Mouse (Mus musculus): ENCODE data around the gene Ywhag. TPM values are rescaled to one million over a fixed set of nuclear protein-coding genes. Genes with fewer than 3 reads are reported as not detected.

The Ywhag gene
- polyA plus RNA-seq, 1 experiment: 495 TPM

DNA sequence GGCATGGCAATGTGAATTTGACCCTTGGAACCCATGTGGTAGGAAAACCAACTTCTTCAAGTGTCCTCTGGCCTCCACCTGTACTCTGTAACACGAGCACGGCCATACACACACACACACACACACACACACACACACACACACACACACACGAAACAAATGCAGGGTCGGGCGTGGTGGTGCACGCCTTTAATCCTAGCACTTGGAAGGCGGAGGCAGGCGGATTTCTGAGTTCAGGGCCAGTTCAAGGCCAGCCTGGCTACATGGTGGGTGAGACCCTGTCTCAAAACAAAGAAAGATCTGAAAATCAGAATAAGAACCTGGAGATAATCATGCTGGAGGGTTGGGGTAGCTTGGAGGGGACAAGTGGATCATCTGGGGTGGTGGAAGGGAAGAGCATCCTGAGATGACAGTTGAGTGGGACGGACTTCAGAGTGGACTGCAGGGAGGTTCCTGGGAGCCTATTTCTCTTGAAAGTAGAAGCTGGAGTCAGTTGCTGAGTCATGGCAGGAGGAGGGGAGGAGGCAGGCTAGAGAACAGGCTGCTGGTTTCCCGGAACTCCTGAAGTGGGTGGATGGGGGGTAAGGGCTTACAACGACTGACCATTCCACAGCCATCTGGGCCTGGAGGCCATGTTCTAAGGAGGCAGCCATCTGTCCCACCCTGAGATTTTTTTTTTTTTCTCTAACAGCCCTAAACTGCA lies 16.4 kb upstream of the Ywhag start:
- no peak for TF ChIP-seq POLR2A (IDR thresholded peaks at IDR 0.05; ENCODE audit: borderline replicate concordance, extremely low read depth, insufficient read depth, insufficient read length, poor library complexity, severe bottlenecking)
- TF ChIP-seq CTCF (IDR thresholded peaks at IDR 0.05; ENCODE audit: borderline replicate concordance, extremely low read depth, insufficient read depth, insufficient read length): no peak
- no peak for DNase-seq (ENCODE audit: low read depth)

DNA sequence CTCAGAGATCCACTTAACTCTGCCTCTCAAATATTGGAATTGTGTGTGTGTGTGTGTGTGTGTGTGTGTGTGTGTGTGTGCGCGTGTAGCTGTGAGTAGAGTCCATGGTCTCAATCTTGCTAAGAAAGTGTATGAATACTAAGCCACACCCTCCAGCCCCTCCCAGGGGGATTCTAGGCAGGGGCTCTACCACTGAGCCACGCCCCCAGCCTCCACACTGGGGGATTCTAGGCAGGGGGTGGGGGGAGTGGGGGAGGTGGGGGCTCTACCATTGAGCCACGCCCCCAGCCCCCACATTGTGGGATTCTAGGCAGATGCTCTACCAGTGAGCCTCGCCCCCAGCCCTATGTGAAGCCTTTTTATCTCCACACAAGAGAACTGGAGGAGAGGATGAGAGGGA lies 12.2 kb upstream of the Ywhag start:
- TF ChIP-seq POLR2A (IDR thresholded peaks at IDR 0.05; ENCODE audit: borderline replicate concordance, extremely low read depth, insufficient read depth, insufficient read length, poor library complexity, severe bottlenecking): no peak
- TF ChIP-seq CTCF (IDR thresholded peaks at IDR 0.05; ENCODE audit: borderline replicate concordance, extremely low read depth, insufficient read depth, insufficient read length): no peak
- no peak for DNase-seq (ENCODE audit: low read depth)

DNA sequence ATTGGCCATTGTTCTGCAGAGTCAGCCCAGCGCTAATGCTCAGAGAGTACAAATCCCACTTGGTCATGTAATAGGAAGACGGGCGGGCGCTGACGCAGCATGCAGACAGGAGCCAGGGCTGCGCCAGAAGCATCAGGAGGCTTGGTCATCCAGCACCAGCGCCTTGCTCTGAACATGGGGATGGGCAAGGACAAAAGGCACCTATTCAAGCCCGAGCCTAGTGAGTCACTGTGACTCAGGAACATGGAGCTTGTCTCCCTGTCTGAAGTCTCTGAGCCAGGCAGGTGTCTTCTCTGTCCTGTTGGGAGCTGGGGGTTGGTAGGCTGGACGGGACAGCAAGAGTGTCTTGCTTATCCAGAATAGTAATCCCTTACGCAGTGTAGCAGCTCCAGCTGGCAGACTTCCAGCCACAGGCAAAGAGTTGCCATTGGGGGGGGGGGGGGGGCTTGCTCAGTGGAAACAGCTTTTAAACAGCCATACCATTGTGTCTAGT lies 11.5 kb upstream of the Ywhag start:
- peak; percentile 76 for DNase-seq (ENCODE audit: low read depth)

DNA sequence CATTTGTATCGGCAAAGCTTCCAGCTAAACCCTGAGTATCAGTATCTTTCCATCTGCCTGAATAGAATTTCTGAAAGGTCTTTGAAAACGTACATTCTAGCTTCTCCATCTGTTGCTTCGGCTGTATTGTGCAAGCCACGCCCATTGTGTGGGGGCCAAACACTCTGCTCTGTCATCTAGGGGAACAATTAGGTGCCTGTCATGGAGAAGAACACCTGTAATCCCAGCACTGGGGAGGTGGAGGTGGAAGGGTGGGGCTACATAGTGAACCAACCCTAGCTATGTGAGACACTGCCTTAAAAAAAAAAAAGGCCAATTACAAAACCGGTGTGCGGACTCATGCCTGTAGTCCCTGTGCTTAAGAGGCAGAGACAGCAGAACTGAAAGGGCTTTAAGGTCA lies 8.3 kb upstream of the Ywhag start:
- TF ChIP-seq POLR2A (IDR thresholded peaks at IDR 0.05; ENCODE audit: borderline replicate concordance, extremely low read depth, insufficient read depth, insufficient read length, poor library complexity, severe bottlenecking) (no peak), CTCF (IDR thresholded peaks at IDR 0.05; ENCODE audit: borderline replicate concordance, extremely low read depth, insufficient read depth, insufficient read length) (no peak)
- no peak for DNase-seq (ENCODE audit: low read depth)

More for the DNA sequence above, 11.5 kb upstream of the Ywhag start:
- TF ChIP-seq POLR2A (IDR thresholded peaks at IDR 0.05; ENCODE audit: borderline replicate concordance, extremely low read depth, insufficient read depth, insufficient read length, poor library complexity, severe bottlenecking): no peak
- TF ChIP-seq CTCF (IDR thresholded peaks at IDR 0.05; ENCODE audit: borderline replicate concordance, extremely low read depth, insufficient read depth, insufficient read length): no peak

DNA sequence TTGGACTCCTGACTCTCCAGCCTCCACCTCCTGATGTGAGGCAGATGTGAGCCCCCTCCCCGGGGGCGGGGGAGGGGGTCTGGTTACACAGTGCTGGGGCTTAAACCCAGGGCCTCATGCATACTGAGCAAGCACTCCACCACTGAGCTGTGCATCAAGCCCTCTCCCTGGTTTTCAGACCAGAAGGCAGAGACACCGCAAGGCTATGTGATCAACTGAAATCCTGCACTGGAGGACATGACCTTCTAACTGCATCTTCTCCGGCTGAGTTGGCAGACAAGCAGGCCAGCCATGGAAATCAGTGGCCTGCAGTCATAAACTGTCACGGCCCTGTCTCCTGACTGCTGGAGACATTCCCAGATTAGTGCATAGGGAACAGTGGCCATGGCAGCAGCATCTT lies 6.2 kb upstream of the Ywhag start:
- DNase-seq (ENCODE audit: low read depth): no peak
- TF ChIP-seq CTCF (IDR thresholded peaks at IDR 0.05; ENCODE audit: borderline replicate concordance, extremely low read depth, insufficient read depth, insufficient read length) (no peak), POLR2A (IDR thresholded peaks at IDR 0.05; ENCODE audit: borderline replicate concordance, extremely low read depth, insufficient read depth, insufficient read length, poor library complexity, severe bottlenecking) (no peak)

DNA sequence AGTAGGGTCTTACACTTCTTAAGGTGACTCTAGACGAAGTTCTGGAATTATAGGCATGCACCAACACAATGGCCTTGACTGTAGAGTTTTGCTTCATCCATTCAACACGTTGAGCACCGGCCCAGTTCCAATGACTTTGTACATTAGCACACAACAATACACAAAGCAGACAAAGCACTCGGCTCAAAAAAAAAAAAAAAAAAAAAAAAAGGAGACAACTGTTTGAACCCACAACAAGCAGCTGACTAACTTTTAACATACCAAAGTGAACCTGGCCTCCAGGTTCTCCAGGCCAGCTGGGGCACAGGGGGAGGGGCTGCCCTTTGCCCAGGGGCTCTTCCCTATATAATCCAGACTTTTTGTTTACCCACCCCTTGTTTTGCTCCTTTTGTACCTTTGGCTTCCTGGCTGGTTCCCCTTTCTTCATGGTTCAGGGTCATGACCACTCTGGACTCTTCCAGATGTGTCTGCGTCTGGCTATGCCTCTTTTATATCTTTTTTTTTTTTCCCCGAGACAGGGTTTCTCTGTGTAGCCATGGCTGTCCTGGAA lies 1.3 kb upstream of the Ywhag start:
- DNase-seq (ENCODE audit: low read depth): no peak
- TF ChIP-seq POLR2A (IDR thresholded peaks at IDR 0.05; ENCODE audit: borderline replicate concordance, extremely low read depth, insufficient read depth, insufficient read length, poor library complexity, severe bottlenecking) (no peak), CTCF (IDR thresholded peaks at IDR 0.05; ENCODE audit: borderline replicate concordance, extremely low read depth, insufficient read depth, insufficient read length) (no peak)

- no peak for DNase-seq (ENCODE audit: low read depth)
- no peak for TF ChIP-seq POLR2A (IDR thresholded peaks at IDR 0.05; ENCODE audit: borderline replicate concordance, extremely low read depth, insufficient read depth, insufficient read length, poor library complexity, severe bottlenecking)
- no peak for TF ChIP-seq CTCF (IDR thresholded peaks at IDR 0.05; ENCODE audit: borderline replicate concordance, extremely low read depth, insufficient read depth, insufficient read length)
Measured at GRCm38 (mm10) chr5:135935176-135935523, 734 bp upstream of the Ywhag start.

- no peak for TF ChIP-seq POLR2A (IDR thresholded peaks at IDR 0.05; ENCODE audit: borderline replicate concordance, extremely low read depth, insufficient read depth, insufficient read length, poor library complexity, severe bottlenecking)
- no peak for TF ChIP-seq CTCF (IDR thresholded peaks at IDR 0.05; ENCODE audit: borderline replicate concordance, extremely low read depth, insufficient read depth, insufficient read length)
- peak; percentile 80 for DNase-seq (ENCODE audit: low read depth)
Measured at GRCm38 (mm10) chr5:135933900-135934441, 445 bp downstream of the Ywhag start.

- peak; percentile 65 for DNase-seq (ENCODE audit: low read depth)
- TF ChIP-seq POLR2A (IDR thresholded peaks at IDR 0.05; ENCODE audit: borderline replicate concordance, extremely low read depth, insufficient read depth, insufficient read length, poor library complexity, severe bottlenecking) (no peak), CTCF (IDR thresholded peaks at IDR 0.05; ENCODE audit: borderline replicate concordance, extremely low read depth, insufficient read depth, insufficient read length) (no peak)
Measured at GRCm38 (mm10) chr5:135933222-135933899, 1.1 kb downstream of the Ywhag start.

DNA sequence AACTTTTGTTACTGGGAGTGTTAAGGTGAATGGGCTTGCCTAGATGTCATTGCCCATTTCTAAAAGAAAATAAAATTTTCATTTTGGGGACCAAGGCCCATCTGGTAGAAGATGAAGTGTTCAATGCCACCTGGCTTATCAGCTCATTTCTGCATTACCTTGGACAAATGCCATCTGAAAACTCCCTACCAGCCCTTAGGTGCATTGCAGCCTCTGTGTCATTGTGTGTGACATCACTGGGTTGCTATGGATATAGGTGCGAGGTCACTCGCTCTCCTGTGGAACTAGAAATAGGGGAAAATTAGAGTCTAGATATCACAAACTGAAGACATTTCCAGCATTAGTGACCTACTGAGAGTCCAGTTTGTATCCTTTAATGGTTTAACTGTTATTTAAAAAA lies 2.1 kb downstream of the Ywhag start:
- no peak for TF ChIP-seq POLR2A (IDR thresholded peaks at IDR 0.05; ENCODE audit: borderline replicate concordance, extremely low read depth, insufficient read depth, insufficient read length, poor library complexity, severe bottlenecking)
- TF ChIP-seq CTCF (IDR thresholded peaks at IDR 0.05; ENCODE audit: borderline replicate concordance, extremely low read depth, insufficient read depth, insufficient read length): no peak
- peak; percentile 51 for DNase-seq (ENCODE audit: low read depth)

GRCm38 (mm10) chr5:135931526-135931925 lies 2.9 kb downstream of the Ywhag start:
- TF ChIP-seq POLR2A (IDR thresholded peaks at IDR 0.05; ENCODE audit: borderline replicate concordance, extremely low read depth, insufficient read depth, insufficient read length, poor library complexity, severe bottlenecking) (no peak), CTCF (IDR thresholded peaks at IDR 0.05; ENCODE audit: borderline replicate concordance, extremely low read depth, insufficient read depth, insufficient read length) (no peak)
- no peak for DNase-seq (ENCODE audit: low read depth)

Measured in brain, embryonic 14.5 days (tissue).